Mouse (Mus musculus) bone marrow, adult 2 months (tissue): ENCODE measurements at regions not wholly inside any gene's neighbourhood (a gene's known extent, or its start where the extent isn't known, plus 50 kb on each side); places are given as distances from the start of the nearest gene placed in this dataset.

ENCODE experiments used
- CTCF ChIP-seq: fragments of 200-500 bp; IDR thresholded peaks from 2 replicates; pipeline ENCODE4 v1.5.1; 2011; ENCODE audit warnings: low read length, control low read depth; ENCODE audit not compliant: control insufficient read depth, insufficient read depth
- POLR2A ChIP-seq: fragments of 200-500 bp; IDR thresholded peaks from 2 replicates; pipeline ENCODE4 v1.6.1; 2011; ENCODE audit warnings: low read depth, mild to moderate bottlenecking, control low read depth, low read length, borderline replicate concordance; ENCODE audit not compliant: control insufficient read depth

DNA sequence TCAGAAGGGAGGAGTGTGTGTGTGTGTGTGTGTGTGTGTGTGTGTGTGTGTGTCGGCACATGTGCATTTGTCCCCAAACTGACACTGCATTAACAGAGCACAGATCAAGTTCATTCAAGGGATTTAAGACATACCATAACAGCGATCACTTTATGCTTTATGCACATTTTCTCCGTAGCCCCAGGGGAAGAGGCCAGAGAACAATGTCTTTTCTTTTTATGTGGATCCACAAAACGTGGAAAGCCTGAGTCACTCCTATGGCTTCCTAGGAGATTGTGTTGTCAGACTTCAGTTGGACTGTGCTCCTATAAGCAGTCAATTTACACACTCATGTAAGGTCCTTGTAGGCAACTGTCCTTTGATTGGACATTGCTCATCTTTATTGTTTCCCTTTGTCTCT, 289.4 kb upstream of the Slc35b3 start:
- TF ChIP-seq CTCF (no peak), POLR2A (no peak)
